Mouse (Mus musculus) adrenal gland, adult 2 months (tissue): ENCODE data around the gene Hnrnpul1. TPM values are rescaled to one million over a fixed set of nuclear protein-coding genes. Genes with fewer than 3 reads are reported as not detected.

ENCODE experiments used
- polyA plus RNA-seq: library from polyadenylated mRNA; depleted of rRNA; stranded (reverse); fragments of >200 nt; gene quantifications from 2 replicates; pipeline ENCODE4 v1.2.3, GENCODE M21; 2012; rRNA removed
- total RNA-seq, 2 experiments: library from RNA; stranded (reverse); gene quantifications; 2 replicates each; pipeline ENCODE4 v1.2.3; 2021

Hnrnpul1 gene
- total and polyA plus RNA-seq, 3 experiments, result 38.7 to 109 (median 104) TPM

Other genes with a start within 250 kb of the Hnrnpul1 start
- 1 to 10 TPM; 1.1 to 5.0 TPM for gene Ceacam2, start 214.9 kb downstream of the Hnrnpul1 start, total RNA-seq
- gene Ceacam2, start 214.9 kb downstream of the Hnrnpul1 start, polyA plus RNA-seq, result not detected in 2 replicates
- gene Erich4, start 138.9 kb downstream of the Hnrnpul1 start, total RNA-seq, result not detected
- not detected in 2 replicates for gene Erich4, start 138.9 kb downstream of the Hnrnpul1 start, polyA plus RNA-seq
- gene Dmac2, start 135.3 kb downstream of the Hnrnpul1 start, total RNA-seq, result 10 to 100 TPM; 21.4 to 35.3 TPM
- 54.0 and 54.5 TPM in 2 replicates for gene Dmac2, start 135.3 kb downstream of the Hnrnpul1 start, polyA plus RNA-seq
- 1 to 10 TPM; 1.8 to 4.5 TPM for gene B3gnt8, start 128.1 kb downstream of the Hnrnpul1 start, total RNA-seq
- 11.8 and 13.0 TPM in 2 replicates for gene B3gnt8, start 128.1 kb downstream of the Hnrnpul1 start, polyA plus RNA-seq
- gene Bckdha, start 95.8 kb downstream of the Hnrnpul1 start, total RNA-seq, result 100 to 1,000 TPM; 207 to 217 TPM
- gene Bckdha, start 95.8 kb downstream of the Hnrnpul1 start, polyA plus RNA-seq, result 626 and 697 TPM in 2 replicates
- gene Exosc5, start 95.6 kb downstream of the Hnrnpul1 start, total RNA-seq, result 10 to 100 TPM; 42.5 to 44.0 TPM
- gene Exosc5, start 95.6 kb downstream of the Hnrnpul1 start, polyA plus RNA-seq, result 121 and 124 TPM in 2 replicates
- gene Tmem91, start 79.6 kb downstream of the Hnrnpul1 start, total RNA-seq, result under 1 TPM in 1 of 2 experiments, not detected in 1; 0.37 TPM
- gene Tmem91, start 79.6 kb downstream of the Hnrnpul1 start, polyA plus RNA-seq, result 0.67 and 1.1 TPM in 2 replicates
- gene B9d2, start 74.0 kb downstream of the Hnrnpul1 start, total RNA-seq, result 10 to 100 TPM; 12.2 to 26.4 TPM
- 69.9 and 83.0 TPM in 2 replicates for gene B9d2, start 74.0 kb downstream of the Hnrnpul1 start, polyA plus RNA-seq
- gene Tgfb1, start 67.8 kb downstream of the Hnrnpul1 start, total RNA-seq, result 10 to 100 TPM; 30.2 to 36.6 TPM
- gene Tgfb1, start 67.8 kb downstream of the Hnrnpul1 start, polyA plus RNA-seq, result 50.8 and 57.6 TPM in 2 replicates
- 10 to 100 TPM; 47.4 to 50.9 TPM for gene Ccdc97, start 35.7 kb downstream of the Hnrnpul1 start, total RNA-seq
- gene Ccdc97, start 35.7 kb downstream of the Hnrnpul1 start, polyA plus RNA-seq, result 90.9 and 95.2 TPM in 2 replicates
- gene Axl, start 33.9 kb upstream of the Hnrnpul1 start, total RNA-seq, result 10 to 100 TPM; 42.1 to 73.8 TPM
- 40.3 TPM in 2 replicates for gene Axl, start 33.9 kb upstream of the Hnrnpul1 start, polyA plus RNA-seq
- gene Cyp2s1, start 62.2 kb upstream of the Hnrnpul1 start, total RNA-seq, result 1 to 10 TPM; 2.5 to 3.4 TPM
- gene Cyp2s1, start 62.2 kb upstream of the Hnrnpul1 start, polyA plus RNA-seq, result 2.4 and 3.0 TPM in 2 replicates
- gene Cyp2b10, start 142.9 kb upstream of the Hnrnpul1 start, total RNA-seq, result 10 to 100 TPM; 16.1 to 54.8 TPM
- gene Cyp2b10, start 142.9 kb upstream of the Hnrnpul1 start, polyA plus RNA-seq, result 0.18 and 0.37 TPM in 2 replicates